Mouse (Mus musculus): ENCODE data around the gene Kifap3. TPM values are rescaled to one million over a fixed set of nuclear protein-coding genes. Genes with fewer than 3 reads are reported as not detected.

The Kifap3 gene
- total and polyA plus RNA-seq, 2 experiments from 2014 or later: 144 to 205 TPM

GRCm38 (mm10) chr1:163931801-163932200 is 152.4 kb downstream of the Kifap3 start:
- Histone ChIP-seq H3K4me1 (ENCODE audit: insufficient read depth) (peaks cover 17% of the 10 kb centered on the region), H3K9me3 (ENCODE audit: low read length) (no peaks in the 10 kb centered on the region), H3K27ac (ENCODE audit: low read depth, low read length) (no peak overlapping the region), H3K9ac (no peak overlapping the region), H3K27me3 (ENCODE audit: insufficient read depth, low read length) (no peaks in the 10 kb centered on the region), H3K36me3 (ENCODE audit: insufficient read depth) (peaks cover 36% of the 10 kb centered on the region), H3K4me3 (ENCODE audit: low read depth, low read length) (no peak overlapping the region), H3K4me2 (ENCODE audit: low read depth) (no peak overlapping the region)
- DNase-seq (no peak), ATAC-seq (no peak)
- TF ChIP-seq CTCF (IDR thresholded peaks at IDR 0.05; ENCODE audit: low read depth): no peak
- 83% methylated on average over 8 of the region's 8 CpGs for WGBS

GRCm38 (mm10) chr1:163934591-163934990 is 155.2 kb downstream of the Kifap3 start:
- TF ChIP-seq CTCF (IDR thresholded peaks at IDR 0.05; ENCODE audit: low read depth): no peak
- no peak overlapping the region for H3K9ac ChIP-seq
- peaks cover 10% of the 10 kb centered on the region for H3K4me1 ChIP-seq (ENCODE audit: insufficient read depth)
- ATAC-seq (no peak), DNase-seq (no peak)
- no peaks in the 10 kb centered on the region for H3K9me3 ChIP-seq (ENCODE audit: low read length)
- H3K36me3 ChIP-seq (ENCODE audit: insufficient read depth): peaks cover 59% of the 10 kb centered on the region
- no peaks in the 10 kb centered on the region for H3K27me3 ChIP-seq (ENCODE audit: insufficient read depth, low read length)
- H3K4me3 ChIP-seq (ENCODE audit: low read depth, low read length): no peak overlapping the region
- H3K27ac ChIP-seq (ENCODE audit: low read depth, low read length): no peak overlapping the region
- WGBS: 91% methylated on average over 2 of the region's 2 CpGs
- no peak overlapping the region for H3K4me2 ChIP-seq (ENCODE audit: low read depth)

GRCm38 (mm10) chr1:163942056-163942455 is 162.7 kb downstream of the Kifap3 start:
- ATAC-seq (no peak), DNase-seq (no peak)
- H3K9ac ChIP-seq: no peak overlapping the region
- H3K27ac ChIP-seq (ENCODE audit: low read depth, low read length): no peak overlapping the region
- H3K4me3 ChIP-seq (ENCODE audit: low read depth, low read length): no peak overlapping the region
- no peaks in the 10 kb centered on the region for H3K9me3 ChIP-seq (ENCODE audit: low read length)
- H3K4me1 ChIP-seq (ENCODE audit: insufficient read depth): no peaks in the 10 kb centered on the region
- H3K4me2 ChIP-seq (ENCODE audit: low read depth): no peak overlapping the region
- H3K36me3 ChIP-seq (ENCODE audit: insufficient read depth): peaks cover 86% of the 10 kb centered on the region
- H3K27me3 ChIP-seq (ENCODE audit: insufficient read depth, low read length): no peaks in the 10 kb centered on the region
- WGBS: 73% methylated on average over 6 of the region's 6 CpGs
- TF ChIP-seq CTCF (IDR thresholded peaks at IDR 0.05; ENCODE audit: low read depth): no peak

- Histone ChIP-seq H3K4me1 (ENCODE audit: insufficient read depth) (no peaks in the 10 kb centered on the region), H3K9ac (no peak overlapping the region), H3K27ac (ENCODE audit: low read depth, low read length) (no peak overlapping the region), H3K4me3 (ENCODE audit: low read depth, low read length) (no peak overlapping the region), H3K36me3 (ENCODE audit: insufficient read depth) (peaks cover 46% of the 10 kb centered on the region), H3K9me3 (ENCODE audit: low read length) (no peaks in the 10 kb centered on the region), H3K4me2 (ENCODE audit: low read depth) (no peak overlapping the region), H3K27me3 (ENCODE audit: insufficient read depth, low read length) (no peaks in the 10 kb centered on the region)
- no peak for TF ChIP-seq CTCF (IDR thresholded peaks at IDR 0.05; ENCODE audit: low read depth)
- DNase-seq (no peak), ATAC-seq (no peak)
- WGBS: 88% methylated on average over 2 of the region's 2 CpGs
These were observed 174.0 kb downstream of the Kifap3 start for GRCm38 (mm10) chr1:163953396-163953795.

GRCm38 (mm10) chr1:163958036-163958435 is 178.7 kb downstream of the Kifap3 start:
- 75% methylated on average over 3 of the region's 3 CpGs for WGBS
- no peaks in the 10 kb centered on the region for H3K27me3 ChIP-seq (ENCODE audit: insufficient read depth, low read length)
- DNase-seq (no peak), ATAC-seq (peak; percentile 64)
- H3K36me3 ChIP-seq (ENCODE audit: insufficient read depth): peaks cover 12% of the 10 kb centered on the region
- no peak overlapping the region for H3K4me3 ChIP-seq (ENCODE audit: low read depth, low read length)
- no peak overlapping the region for H3K27ac ChIP-seq (ENCODE audit: low read depth, low read length)
- H3K9me3 ChIP-seq (ENCODE audit: low read length): no peaks in the 10 kb centered on the region
- no peak overlapping the region for H3K4me2 ChIP-seq (ENCODE audit: low read depth)
- no peak overlapping the region for H3K9ac ChIP-seq
- no peaks in the 10 kb centered on the region for H3K4me1 ChIP-seq (ENCODE audit: insufficient read depth)
- TF ChIP-seq CTCF (IDR thresholded peaks at IDR 0.05; ENCODE audit: low read depth): no peak

- 95% methylated on average over 10 of the region's 10 CpGs for WGBS
- Histone ChIP-seq H3K27ac (ENCODE audit: low read depth, low read length) (no peak overlapping the region), H3K9me3 (ENCODE audit: low read length) (no peaks in the 10 kb centered on the region), H3K27me3 (ENCODE audit: insufficient read depth, low read length) (no peaks in the 10 kb centered on the region), H3K4me3 (ENCODE audit: low read depth, low read length) (no peak overlapping the region), H3K36me3 (ENCODE audit: insufficient read depth) (peaks cover 5% of the 10 kb centered on the region; the same call in 1 of the 2 replicates), H3K9ac (no peak overlapping the region), H3K4me1 (ENCODE audit: insufficient read depth) (no peaks in the 10 kb centered on the region), H3K4me2 (ENCODE audit: low read depth) (no peak overlapping the region)
- ATAC-seq (no peak), DNase-seq (no peak)
- no peak for TF ChIP-seq CTCF (IDR thresholded peaks at IDR 0.05; ENCODE audit: low read depth)
These were observed 184.8 kb downstream of the Kifap3 start for GRCm38 (mm10) chr1:163964008-163964689.

Other genes with a start within 250 kb of the Kifap3 start
- gene Mettl11b, start 54.4 kb upstream of the Kifap3 start, total RNA-seq (2014; rRNA removed): 1.9 and 2.0 TPM in 2 replicates
- 1.0 and 1.1 TPM in 2 replicates for gene Mettl11b, start 54.4 kb upstream of the Kifap3 start, polyA plus RNA-seq (2015; fragmentation: Nextera tagmentation; extraction: Ambion mirVana)
- 17.1 and 29.6 TPM in 2 replicates for gene Scyl3, start 149.5 kb downstream of the Kifap3 start, total RNA-seq (2014; rRNA removed)
- 9.0 and 11.3 TPM in 2 replicates for gene Scyl3, start 149.5 kb downstream of the Kifap3 start, polyA plus RNA-seq (2015; fragmentation: Nextera tagmentation; extraction: Ambion mirVana)
- gene BC055324, start 215.2 kb downstream of the Kifap3 start, total RNA-seq (2014; rRNA removed): 4.9 and 5.0 TPM in 2 replicates
- gene BC055324, start 215.2 kb downstream of the Kifap3 start, polyA plus RNA-seq (2015; fragmentation: Nextera tagmentation; extraction: Ambion mirVana): 1.6 and 1.7 TPM in 2 replicates
- 4.9 and 9.5 TPM in 2 replicates for gene Mettl18, start 215.3 kb downstream of the Kifap3 start, total RNA-seq (2014; rRNA removed)
- 6.4 and 6.8 TPM in 2 replicates for gene Mettl18, start 215.3 kb downstream of the Kifap3 start, polyA plus RNA-seq (2015; fragmentation: Nextera tagmentation; extraction: Ambion mirVana)